In genomic region chr10:105573908-105574694, GRCm38 (mm10) we compare ENCODE assay signal across 7 mouse cellular contexts. TPM values are rescaled to one million over a fixed set of nuclear protein-coding genes. Genes with fewer than 3 reads are reported as not detected.
DNase-seq lines count a peak whose midpoint lies in the region; ATAC-seq and TF ChIP-seq lines count a peak whose summit lies in the region.

Tmtc2 (minus strand) TSS chr10:105574451.

- peak; percentile 89 for DNase-seq in heart, adult 2 months
- peak; percentile 88 for DNase-seq in kidney, adult 2 months
- DNase-seq in spleen, adult 18-20 months, result peak; percentile 43 to 52

- H3K27ac ChIP-seq in bone marrow, adult 2 months (ENCODE audit: control insufficient read depth, insufficient read depth, low read depth, low read length, poor library complexity), result no peak within 1 kb of the TSS; the same call in 1 of the 2 replicates
- H3K27ac ChIP-seq in embryonic facial prominence, embryonic 12.5 days, result peak within 1 kb of the TSS; percentile 88
- peak within 1 kb of the TSS; percentile 79 for H3K27ac ChIP-seq in heart, adult 2 months
- 0 out of 2 replicates have a peak within 1 kb of the TSS, but pooled peaks have one; percentile 21 for H3K27ac ChIP-seq in kidney, adult 2 months (ENCODE audit: insufficient read depth, low read depth, low read length)
- peak within 1 kb of the TSS; percentile 92 for H3K27ac ChIP-seq in limb, embryonic 12.5 days
- H3K27ac ChIP-seq in midbrain, embryonic 13.5 days, result peak within 1 kb of the TSS; percentile 91

- no peaks in the 10 kb centered on the region for H3K9me3 ChIP-seq in embryonic facial prominence, embryonic 12.5 days
- no peaks in the 10 kb centered on the region for H3K9me3 ChIP-seq in limb, embryonic 12.5 days
- H3K9me3 ChIP-seq in midbrain, embryonic 13.5 days, result no peaks in the 10 kb centered on the region

- peak within 1 kb of the TSS; percentile 71 for H3K9ac ChIP-seq in embryonic facial prominence, embryonic 12.5 days
- H3K9ac ChIP-seq in heart, adult 2 months (ENCODE audit: low read depth, low read length), result peak within 1 kb of the TSS; percentile 68
- H3K9ac ChIP-seq in limb, embryonic 12.5 days (replicated peaks), result peak within 1 kb of the TSS; percentile 81
- peak within 1 kb of the TSS; percentile 84 for H3K9ac ChIP-seq in midbrain, embryonic 13.5 days (replicated peaks)

- TF ChIP-seq POLR2A in bone marrow, adult 2 months (IDR thresholded peaks at IDR 0.05; ENCODE audit: borderline replicate concordance, control insufficient read depth, low read depth, low read length), result no peak
- peak; percentile 48; the same call in 1 of the 2 replicates for TF ChIP-seq POLR2A in heart, adult 2 months (IDR thresholded peaks at IDR 0.05; ENCODE audit: insufficient read depth, low read depth, low read length)
- no peak for TF ChIP-seq POLR2A in kidney, adult 2 months (IDR thresholded peaks at IDR 0.05; ENCODE audit: low read depth, low read length)

- ATAC-seq in embryonic facial prominence, embryonic 12.5 days (ENCODE audit: insufficient number of reproducible peaks, insufficient read depth, low FRiP score, low TSS enrichment), result peak; percentile 95
- ATAC-seq in limb, embryonic 12.5 days (ENCODE audit: insufficient number of reproducible peaks, insufficient read depth, low FRiP score, low TSS enrichment, low read depth), result peak; percentile 94
- peak; percentile 97 for ATAC-seq in midbrain, embryonic 13.5 days

- H3K4me1 ChIP-seq in bone marrow, adult 2 months (ENCODE audit: control insufficient read depth, insufficient read depth, low read length), result no peaks in the 10 kb centered on the region
- H3K4me1 ChIP-seq in embryonic facial prominence, embryonic 12.5 days, result no peaks in the 10 kb centered on the region
- peaks cover 1% of the 10 kb centered on the region for H3K4me1 ChIP-seq in heart, adult 2 months (ENCODE audit: control insufficient read depth, insufficient read depth, low read length)
- no peaks in the 10 kb centered on the region; the same call in 1 of the 2 replicates for H3K4me1 ChIP-seq in kidney, adult 2 months (ENCODE audit: control insufficient read depth, insufficient read depth, low read length)
- H3K4me1 ChIP-seq in limb, embryonic 12.5 days (replicated peaks), result peaks cover 36% of the 10 kb centered on the region
- peaks cover 38% of the 10 kb centered on the region for H3K4me1 ChIP-seq in midbrain, embryonic 13.5 days (replicated peaks)

- WGBS in bone marrow, adult 2 months, result under 1% methylated on average over 51 of the region's 61 CpGs
- under 1% methylated on average over 61 of the region's 61 CpGs for WGBS in embryonic facial prominence, embryonic 12.5 days
- WGBS in heart, adult 2 months, result under 1% methylated on average over 60 of the region's 61 CpGs
- WGBS in kidney, adult 2 months, result under 1% methylated on average over 58 of the region's 61 CpGs
- WGBS in limb, embryonic 12.5 days, result under 1% methylated on average over 61 of the region's 61 CpGs
- WGBS in midbrain, embryonic 13.5 days, result under 1% methylated on average over 55 of the region's 61 CpGs

- no peak for TF ChIP-seq CTCF in bone marrow, adult 2 months (IDR thresholded peaks at IDR 0.05; ENCODE audit: control insufficient read depth, insufficient read depth, low read length)
- TF ChIP-seq CTCF in heart, adult 2 months (IDR thresholded peaks at IDR 0.05), result peak; percentile 38; the same call in 1 of the 2 replicates
- no peak for TF ChIP-seq CTCF in kidney, adult 2 months (conservative IDR thresholded peaks at IDR 0.05; ENCODE audit: insufficient read depth, insufficient read length, low read depth, low read length)

- intact Hi-C loops in heart, adult 2 months (cut with DNase I), result loop anchor here (2.0 to 10.0 kb wide), 3 partner anchors 73 to 429 kb away; no protein-coding TSS in a partner anchor

- peak within 1 kb of the TSS; percentile 63 for H3K4me3 ChIP-seq in bone marrow, adult 2 months (replicated peaks; ENCODE audit: control insufficient read depth, low read depth, low read length)
- H3K4me3 ChIP-seq in embryonic facial prominence, embryonic 12.5 days, result peak within 1 kb of the TSS; percentile 64
- H3K4me3 ChIP-seq in heart, adult 2 months, result peak within 1 kb of the TSS; percentile 79
- H3K4me3 ChIP-seq in kidney, adult 2 months (ENCODE audit: insufficient read depth, low read depth, low read length), result peak within 1 kb of the TSS; percentile 89
- peak within 1 kb of the TSS; percentile 83 for H3K4me3 ChIP-seq in limb, embryonic 12.5 days (replicated peaks)
- peak within 1 kb of the TSS; percentile 76 for H3K4me3 ChIP-seq in midbrain, embryonic 13.5 days (replicated peaks)

- H3K36me3 ChIP-seq in embryonic facial prominence, embryonic 12.5 days, result no peaks in the 10 kb centered on the region
- no peaks in the 10 kb centered on the region; the same call in none of the 2 replicates for H3K36me3 ChIP-seq in heart, adult 2 months (ENCODE audit: control insufficient read depth, insufficient read depth, low read length)
- H3K36me3 ChIP-seq in kidney, adult 2 months (ENCODE audit: control insufficient read depth, insufficient read depth, low read length), result no peaks in the 10 kb centered on the region
- no peaks in the 10 kb centered on the region for H3K36me3 ChIP-seq in limb, embryonic 12.5 days
- no peaks in the 10 kb centered on the region for H3K36me3 ChIP-seq in midbrain, embryonic 13.5 days

- peak; percentile 57; the same call in 1 of the 2 replicates for TF ChIP-seq EP300 in heart, adult 2 months (IDR thresholded peaks at IDR 0.05; ENCODE audit: insufficient read depth, low read depth, low read length)

- H3K4me2 ChIP-seq in embryonic facial prominence, embryonic 12.5 days (replicated peaks), result peak within 1 kb of the TSS; percentile 82
- H3K4me2 ChIP-seq in limb, embryonic 12.5 days, result peak within 1 kb of the TSS; percentile 86
- H3K4me2 ChIP-seq in midbrain, embryonic 13.5 days (replicated peaks), result peak within 1 kb of the TSS; percentile 71

- H3K27me3 ChIP-seq in embryonic facial prominence, embryonic 12.5 days, result no peaks in the 10 kb centered on the region
- no peaks in the 10 kb centered on the region for H3K27me3 ChIP-seq in heart, adult 2 months (ENCODE audit: control insufficient read depth, insufficient read depth, low read length)
- 0 out of 2 replicates have a peak, but pooled peaks cover 2% of the 10 kb centered on the region for H3K27me3 ChIP-seq in kidney, adult 2 months (replicated peaks; ENCODE audit: control insufficient read depth, insufficient read depth, low read length)
- no peaks in the 10 kb centered on the region for H3K27me3 ChIP-seq in limb, embryonic 12.5 days
- H3K27me3 ChIP-seq in midbrain, embryonic 13.5 days, result no peaks in the 10 kb centered on the region; the same call in 1 of the 2 replicates

- H3K79me2 ChIP-seq in heart, adult 2 months (replicated peaks; ENCODE audit: control insufficient read depth, insufficient read depth, low read length), result no peaks in the 10 kb centered on the region

RNA-seq across cellular contexts. Expression of gene Tmtc2, which starts in this region (rescaled TPM):
- 0.75 and 1.3 TPM in 2 replicates for polyA plus RNA-seq in bone marrow, adult 2 months (2011; ENCODE audit: insufficient read depth, insufficient read length, low replicate concordance, missing spikeins)
- 16.9 and 18.1 TPM in 2 replicates for polyA plus RNA-seq in embryonic facial prominence, embryonic 12.5 days (2016; fragmentation: Nextera tagmentation; extraction: Ambion mirVana)
- total RNA-seq in heart, adult 2 months (2021), result 1 to 10 TPM; 4.4 TPM
- 2.6 and 4.1 TPM in 2 replicates for polyA plus RNA-seq in heart, adult 2 months (2012; rRNA removed)
- 1.1 and 2.3 TPM in 2 replicates for polyA plus RNA-seq in kidney, adult 2 months (2012; rRNA removed)
- polyA plus RNA-seq in limb, embryonic 12.5 days (2016; fragmentation: Nextera tagmentation; extraction: Ambion mirVana), result 26.6 and 27.0 TPM in 2 replicates
- polyA plus RNA-seq in midbrain, embryonic 13.5 days (2015; fragmentation: Nextera tagmentation; extraction: Ambion mirVana), result 8.3 and 9.2 TPM in 2 replicates
